Mouse (Mus musculus) cortical plate, adult 2 months (tissue): ENCODE results near the gene Msh5. TPM values are rescaled to one million over a fixed set of nuclear protein-coding genes. Genes with fewer than 3 reads are reported as not detected.

ENCODE experiments used
- H3K27ac ChIP-seq: fragments of 200-500 bp; 2 replicates; pipeline ENCODE4 v1.5.1; 2012; ENCODE audit warnings: low read length, control low read depth, inconsistent platforms; ENCODE audit not compliant: insufficient read depth
- H3K4me1 ChIP-seq: fragments of 200-500 bp; 2 replicates; pipeline ENCODE4 v1.6.1; 2011; ENCODE audit warnings: low read length; ENCODE audit not compliant: control insufficient read depth, insufficient read depth
- H3K4me3 ChIP-seq: fragments of 200-500 bp; 2 replicates; pipeline ENCODE4 v1.5.1; 2011; ENCODE audit warnings: mild to moderate bottlenecking, low read length, control low read depth; ENCODE audit not compliant: insufficient read depth
- CTCF ChIP-seq: fragments of 200-500 bp; IDR thresholded peaks from 2 replicates; pipeline ENCODE4 v1.5.1; 2011; ENCODE audit warnings: mild to moderate bottlenecking, control low read depth, low read length; ENCODE audit not compliant: insufficient read depth; ENCODE audit errors: extremely low read depth
- POLR2A ChIP-seq: fragments of 200-500 bp; IDR thresholded peaks from 2 replicates; pipeline ENCODE4 v1.6.1; 2011; ENCODE audit warnings: mild to moderate bottlenecking, low read length, control low read depth; ENCODE audit not compliant: insufficient read depth; ENCODE audit errors: extremely low read depth
- polyA plus RNA-seq: library from polyadenylated mRNA; depleted of rRNA; stranded (reverse); fragments of >200 nt; gene quantifications from 2 replicates; pipeline ENCODE4 v1.2.3, GENCODE M21; 2012

Msh5 gene
- polyA plus RNA-seq, 1 experiment, result 0.58 TPM

DNA sequence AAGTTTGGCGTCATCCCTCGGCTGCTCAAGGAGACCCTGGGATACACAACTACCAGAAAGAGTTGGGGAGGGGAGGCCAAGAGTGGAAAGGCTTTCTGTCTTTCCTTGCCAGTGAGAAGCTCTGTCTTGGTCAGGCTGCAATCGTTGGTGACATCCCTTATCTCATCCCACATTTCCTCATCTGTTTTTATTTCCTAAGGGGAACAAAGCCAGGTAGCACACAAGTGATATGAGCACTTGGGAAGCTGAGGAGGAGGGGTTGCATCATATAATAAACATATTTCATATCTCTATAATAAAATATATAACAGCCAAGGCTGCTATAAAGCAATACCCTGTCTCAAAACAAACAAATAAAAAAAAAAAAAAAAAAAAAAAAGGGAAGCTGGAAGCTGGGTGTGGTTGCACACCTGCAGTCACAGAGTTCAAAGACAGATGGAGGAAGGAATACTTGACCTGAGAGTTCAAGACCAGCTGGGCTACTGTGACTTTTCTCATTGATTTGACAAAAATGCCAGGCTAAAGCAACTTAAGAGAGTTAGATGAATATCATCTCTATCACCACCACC, 37.5 kb upstream of the Msh5 start:
- Histone ChIP-seq H3K4me1 (no peaks in the 10 kb centered on the region), H3K4me3 (no peak overlapping the region), H3K27ac (no peak overlapping the region)
- TF ChIP-seq CTCF, result no peak
- TF ChIP-seq POLR2A, result no peak

GRCm38 (mm10) chr17:35082841-35083576, 36.5 kb upstream of the Msh5 start:
- H3K4me3 ChIP-seq, result no peak overlapping the region
- no peak overlapping the region for H3K27ac ChIP-seq
- no peaks in the 10 kb centered on the region for H3K4me1 ChIP-seq
- TF ChIP-seq CTCF (no peak), POLR2A (no peak)

DNA sequence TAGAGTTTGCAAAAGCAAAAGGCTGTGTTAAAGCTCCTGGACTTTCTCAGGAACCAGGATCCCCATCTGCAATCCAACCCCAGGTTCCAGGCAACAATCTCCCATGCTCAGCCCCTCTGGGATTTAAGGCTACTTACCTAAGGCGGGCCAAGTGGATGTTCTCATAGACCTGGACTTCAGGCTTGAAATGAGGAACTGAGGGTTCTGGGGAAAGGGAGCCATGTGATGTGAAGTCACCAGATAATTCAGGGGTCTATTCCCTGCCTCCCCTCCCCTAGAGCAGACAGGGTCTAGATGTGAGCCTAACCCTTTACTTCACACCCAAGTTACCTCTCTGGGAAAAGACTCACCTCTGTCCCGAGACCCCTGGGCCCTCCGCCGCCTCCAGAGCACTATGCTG, 34.2 kb upstream of the Msh5 start:
- no peak overlapping the region for H3K4me3 ChIP-seq
- TF ChIP-seq POLR2A, result no peak
- no peak for TF ChIP-seq CTCF
- H3K4me1 ChIP-seq, result no peaks in the 10 kb centered on the region
- H3K27ac ChIP-seq, result peak overlapping the region; percentile 80; the same call in 1 of the 2 replicates

DNA sequence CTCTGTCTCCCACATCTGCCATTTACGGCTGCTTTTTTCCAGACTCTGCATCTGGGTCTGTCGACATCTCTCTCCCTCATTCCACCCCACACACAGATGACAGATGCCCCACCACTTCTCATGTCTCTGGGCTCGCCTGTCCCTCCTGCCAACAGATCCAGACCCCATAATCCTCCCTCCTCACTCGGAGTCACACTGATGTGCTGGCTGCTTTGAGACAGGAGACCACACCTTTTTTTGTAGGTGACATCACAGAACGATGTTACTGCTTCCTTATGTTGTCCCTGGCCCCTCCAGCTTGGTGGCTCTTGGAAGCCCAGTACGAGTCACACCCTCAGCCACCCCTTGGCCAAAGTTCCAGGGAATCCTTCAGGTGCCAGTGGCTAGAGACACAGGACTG, 33.7 kb upstream of the Msh5 start:
- Histone ChIP-seq H3K4me1 (no peaks in the 10 kb centered on the region), H3K27ac (no peak overlapping the region), H3K4me3 (no peak overlapping the region)
- TF ChIP-seq POLR2A (no peak), CTCF (no peak)

- TF ChIP-seq CTCF (no peak), POLR2A (no peak)
- Histone ChIP-seq H3K4me1 (no peaks in the 10 kb centered on the region), H3K27ac (no peak overlapping the region)
These were observed 33.2 kb upstream of the Msh5 start for GRCm38 (mm10) chr17:35079778-35080177.

DNA sequence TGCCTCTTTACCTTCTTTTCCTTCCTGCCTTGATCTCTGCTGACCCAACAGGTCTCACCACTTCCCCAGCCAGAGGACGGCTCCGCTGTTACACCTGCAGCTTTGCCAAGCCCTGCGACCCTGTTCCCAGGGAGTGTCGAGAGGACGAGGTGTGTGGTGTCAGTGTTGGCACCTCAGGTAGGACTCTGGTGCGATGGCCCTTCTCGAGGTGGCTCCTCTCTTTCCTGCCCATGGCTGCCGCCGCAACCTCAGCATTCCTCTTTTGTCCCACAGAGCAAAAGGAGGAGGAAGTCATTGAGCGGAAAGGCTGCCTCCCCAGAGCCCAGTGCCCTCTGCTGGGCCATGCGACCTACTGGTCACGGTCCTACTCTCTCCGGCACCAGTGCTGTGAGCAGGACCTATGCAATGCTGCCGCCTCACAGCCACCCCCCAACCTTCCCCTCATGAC, 31.3 kb upstream of the Msh5 start, which contains the start of gene Ly6g6d:
Gene Ly6g6d, minus strand, starts transcription at position 280 of the 448 bp plus-strand sequence.
- H3K27ac ChIP-seq, result no peak within 1 kb of the TSS
- peak within 1 kb of the TSS; percentile 21 for H3K4me3 ChIP-seq

More at GRCm38 (mm10) chr17:35079778-35080177, 33.2 kb upstream of the Msh5 start:
- H3K4me3 ChIP-seq, result no peak overlapping the region

GRCm38 (mm10) chr17:35077285-35077684, 30.7 kb upstream of the Msh5 start:
- TF ChIP-seq CTCF (no peak), POLR2A (no peak)
- H3K27ac ChIP-seq, result no peak overlapping the region
- H3K4me3 ChIP-seq, result peak overlapping the region; percentile 21; the same call in 1 of the 2 replicates
- H3K4me1 ChIP-seq, result no peaks in the 10 kb centered on the region

More for the DNA sequence above, 31.3 kb upstream of the Msh5 start, which contains the start of gene Ly6g6d:
- H3K4me1 ChIP-seq, result no peaks in the 10 kb centered on the region
- peak; percentile 26 for TF ChIP-seq CTCF
- TF ChIP-seq POLR2A, result no peak

GRCm38 (mm10) chr17:35076507-35077176, 30.1 kb upstream of the Msh5 start, which contains the start of gene Ly6g6e:
Gene Ly6g6e, plus strand, starts transcription at chr17:35076902.
- TF ChIP-seq POLR2A (no peak), CTCF (no peak)
- Histone ChIP-seq H3K27ac (no peak within 1 kb of the TSS), H3K4me3 (peak within 1 kb of the TSS; percentile 21), H3K4me1 (no peaks in the 10 kb centered on the region)

DNA sequence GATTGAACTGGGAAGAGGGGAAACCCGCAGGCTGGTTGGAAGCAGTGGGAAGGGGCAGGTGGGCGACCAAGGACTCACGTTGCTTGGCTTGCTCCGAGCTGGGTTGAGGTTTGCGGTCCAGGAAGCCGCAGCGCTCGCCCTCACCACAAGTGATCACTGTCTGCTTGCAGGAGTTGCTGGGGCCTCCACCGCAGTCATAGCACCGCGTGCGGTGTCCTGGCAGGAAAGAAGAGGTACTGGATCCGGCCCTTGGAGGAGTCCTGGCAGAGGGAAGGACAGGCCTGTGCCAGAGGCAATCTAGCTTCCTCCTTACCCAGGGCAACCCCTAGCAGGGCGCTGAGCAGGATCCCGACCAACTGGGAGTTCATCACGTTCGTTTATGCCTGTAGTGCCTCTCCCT, 27.6 kb upstream of the Msh5 start:
- no peaks in the 10 kb centered on the region for H3K4me1 ChIP-seq
- no peak for TF ChIP-seq CTCF
- TF ChIP-seq POLR2A, result no peak
- no peak overlapping the region for H3K27ac ChIP-seq
- H3K4me3 ChIP-seq, result no peak overlapping the region
